Mouse (Mus musculus) megakaryocyte, embryonic 14.5 days (primary cell): ENCODE measurements at regions not wholly inside any gene's neighbourhood (a gene's known extent, or its start where the extent isn't known, plus 50 kb on each side); places are given as distances from the start of the nearest gene placed in this dataset.

Source experiments
- FLI1 ChIP-seq: IDR thresholded peaks from 2 replicates; pipeline ENCODE4 v1.6.1; 2012; ENCODE audit warnings: low read length, inconsistent platforms, mixed read lengths
- GATA1 ChIP-seq: IDR thresholded peaks from 3 replicates; pipeline ENCODE4 v1.6.1; 2012; ENCODE audit warnings: mixed read lengths, low read length, inconsistent platforms, borderline replicate concordance

DNA sequence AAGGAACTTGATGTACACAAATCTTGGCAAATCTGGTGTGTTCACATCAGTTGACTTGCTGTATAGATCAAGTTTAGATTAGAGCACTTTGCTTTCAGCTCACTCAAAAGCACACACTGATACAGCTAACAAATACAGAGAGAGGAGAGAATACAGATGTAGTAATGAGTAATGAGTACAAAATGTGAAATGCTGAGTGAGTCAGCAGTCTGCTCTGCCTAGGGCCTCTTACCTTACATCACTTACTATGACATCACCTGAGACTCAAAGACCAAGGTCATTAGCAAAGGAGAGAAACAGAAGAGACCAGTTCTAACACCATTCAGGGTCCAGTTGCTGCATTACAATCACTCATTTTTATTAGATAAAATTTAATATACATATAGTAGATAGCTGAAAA lies 184.0 kb downstream of the Sec23a start:
- no peak for TF ChIP-seq GATA1
- no peak for TF ChIP-seq FLI1
